Mouse (Mus musculus) embryonic facial prominence, embryonic 11.5 days (tissue): ENCODE measurements around the gene Hoxc10. TPM values are rescaled to one million over a fixed set of nuclear protein-coding genes. Genes with fewer than 3 reads are reported as not detected.

Experiments used
- ATAC-seq: fragments of 200-750 bp; cut with Nextera tagmentation; replicated peaks from 2 replicates; pipeline ENCODE4 v1.8.0; 2017; ENCODE audit warnings: low read depth; ENCODE audit not compliant: insufficient number of reproducible peaks, low FRiP score, low TSS enrichment
- DNase-seq: peaks from one replicate; pipeline ENCODE4 v3.0.0-alpha.2; 2015; ENCODE audit warnings: low spot score
- H3K27ac ChIP-seq: fragments of 300-500 bp; sonication (generic); replicated peaks from 2 replicates; pipeline ENCODE4 v1.5.1; 2014; ENCODE audit warnings: mild to moderate bottlenecking, low read depth, low read length, control low read depth
- H3K27me3 ChIP-seq: fragments of 300-500 bp; sonication (generic); 2 replicates; pipeline ENCODE4 v1.6.1; 2014; ENCODE audit warnings: mild to moderate bottlenecking, low read length, moderate library complexity, mixed read lengths; ENCODE audit not compliant: control insufficient read depth, insufficient read depth
- H3K36me3 ChIP-seq: fragments of 300-500 bp; sonication (generic); replicated peaks from 2 replicates; pipeline ENCODE4 v1.6.1; 2014; ENCODE audit warnings: low read depth, mild to moderate bottlenecking, low read length, moderate library complexity, mixed read lengths; ENCODE audit not compliant: control insufficient read depth, insufficient read depth
- H3K4me1 ChIP-seq: fragments of 300-500 bp; sonication (generic); 2 replicates; pipeline ENCODE4 v1.6.1; 2014; ENCODE audit warnings: low read length, mixed read lengths; ENCODE audit not compliant: control insufficient read depth, insufficient read depth
- H3K4me2 ChIP-seq: fragments of 300-500 bp; sonication (generic); 2 replicates; pipeline ENCODE4 v1.6.1; 2014; ENCODE audit warnings: low read depth, mild to moderate bottlenecking, control low read depth, low read length, moderate library complexity
- H3K4me3 ChIP-seq: fragments of 300-500 bp; sonication (generic); 2 replicates; pipeline ENCODE4 v1.5.1; 2014; ENCODE audit warnings: low read depth, low read length, control low read depth
- H3K9ac ChIP-seq: fragments of 300-500 bp; sonication (generic); replicated peaks from 2 replicates; pipeline ENCODE4 v1.6.1; 2014; ENCODE audit warnings: mild to moderate bottlenecking, control low read depth, low read length
- H3K9me3 ChIP-seq: fragments of 300-500 bp; sonication (generic); replicated peaks from 2 replicates; pipeline ENCODE4 v1.6.1; 2016; ENCODE audit warnings: mild to moderate bottlenecking, low read length, inconsistent platforms, mixed read lengths; ENCODE audit not compliant: control insufficient read depth
- WGBS: fragments of 180-500 bp; shearing (Covaris S2); extraction: QIAGEN DNeasy Blood & Tissue Kit; methylation state at CpG from one replicate; pipeline ENCODE4 v1.1.7; 2014; 5-methylcytosine and 5-hydroxymethylcytosine counted together
- polyA plus RNA-seq: library from polyadenylated mRNA; unstranded; fragments of >200 nt; fragmentation: Nextera tagmentation; extraction: Ambion mirVana; gene quantifications from 2 replicates; pipeline ENCODE4 v1.2.1, GENCODE M21; 2014

Gene Hoxc10
- polyA plus RNA-seq, 1 experiment from 2014 or later = not detected

- WGBS = 8% methylated on average over 2 of the region's 2 CpGs
- Histone ChIP-seq H3K9ac (no peak overlapping the region), H3K4me2 (no peak overlapping the region), H3K36me3 (no peaks in the 10 kb centered on the region), H3K27me3 (peaks cover 98% of the 10 kb centered on the region), H3K27ac (no peak overlapping the region), H3K4me3 (no peak overlapping the region), H3K9me3 (no peaks in the 10 kb centered on the region), H3K4me1 (no peaks in the 10 kb centered on the region)
- ATAC-seq (no peak), DNase-seq (no peak)
Measured at GRCm38 (mm10) chr15:102950877-102951276, 15.7 kb upstream of the Hoxc10 start.

- peaks cover 96% of the 10 kb centered on the region for H3K27me3 ChIP-seq
- H3K9ac ChIP-seq = no peak overlapping the region
- no peaks in the 10 kb centered on the region for H3K36me3 ChIP-seq
- H3K9me3 ChIP-seq = no peaks in the 10 kb centered on the region
- no peak for DNase-seq
- H3K4me1 ChIP-seq = no peaks in the 10 kb centered on the region
- no peak overlapping the region for H3K27ac ChIP-seq
- 5% methylated on average over 6 of the region's 6 CpGs for WGBS
- no peak overlapping the region for H3K4me3 ChIP-seq
- no peak for ATAC-seq
- H3K4me2 ChIP-seq = no peak overlapping the region
Measured at GRCm38 (mm10) chr15:102953561-102953960, 13.0 kb upstream of the Hoxc10 start.

- no peaks in the 10 kb centered on the region for H3K9me3 ChIP-seq
- ATAC-seq (no peak), DNase-seq (no peak)
- H3K27ac ChIP-seq = no peak within 1 kb of the TSS
- H3K27me3 ChIP-seq = peaks cover 92% of the 10 kb centered on the region
- H3K9ac ChIP-seq = no peak within 1 kb of the TSS
- H3K4me3 ChIP-seq = no peak within 1 kb of the TSS
- H3K36me3 ChIP-seq = no peaks in the 10 kb centered on the region
- H3K4me2 ChIP-seq = no peak within 1 kb of the TSS
- WGBS = 1% methylated on average over 56 of the region's 57 CpGs
- H3K4me1 ChIP-seq = no peaks in the 10 kb centered on the region
Measured at GRCm38 (mm10) chr15:102954192-102955006, 12.2 kb upstream of the Hoxc10 start, which contains the start of gene Hoxc11. Gene Hoxc11 (plus strand): TSS chr15:102954427.

GRCm38 (mm10) chr15:102955007-102955382, 11.6 kb upstream of the Hoxc10 start:
- Histone ChIP-seq H3K4me1 (no peaks in the 10 kb centered on the region), H3K4me3 (no peak overlapping the region), H3K9me3 (no peaks in the 10 kb centered on the region), H3K27me3 (peaks cover 92% of the 10 kb centered on the region), H3K4me2 (no peak overlapping the region), H3K9ac (no peak overlapping the region), H3K36me3 (no peaks in the 10 kb centered on the region), H3K27ac (no peak overlapping the region)
- ATAC-seq (no peak), DNase-seq (no peak)
- WGBS = under 1% methylated on average over 28 of the region's 28 CpGs

GRCm38 (mm10) chr15:102955833-102956640, 10.6 kb upstream of the Hoxc10 start:
- Histone ChIP-seq H3K9me3 (no peaks in the 10 kb centered on the region), H3K27me3 (peaks cover 92% of the 10 kb centered on the region), H3K36me3 (no peaks in the 10 kb centered on the region), H3K27ac (no peak overlapping the region), H3K4me1 (no peaks in the 10 kb centered on the region), H3K4me2 (no peak overlapping the region), H3K4me3 (no peak overlapping the region), H3K9ac (no peak overlapping the region)
- ATAC-seq = no peak
- under 1% methylated on average over 40 of the region's 40 CpGs for WGBS
- DNase-seq = no peak

GRCm38 (mm10) chr15:102956906-102957305, 9.7 kb upstream of the Hoxc10 start:
- DNase-seq (no peak), ATAC-seq (no peak)
- Histone ChIP-seq H3K4me1 (no peaks in the 10 kb centered on the region), H3K9ac (no peak overlapping the region), H3K4me3 (no peak overlapping the region), H3K4me2 (no peak overlapping the region), H3K9me3 (no peaks in the 10 kb centered on the region), H3K27ac (no peak overlapping the region), H3K36me3 (no peaks in the 10 kb centered on the region), H3K27me3 (peaks cover 90% of the 10 kb centered on the region)
- 1% methylated on average over 12 of the region's 12 CpGs for WGBS

- Histone ChIP-seq H3K27me3 (peaks cover 86% of the 10 kb centered on the region), H3K36me3 (no peaks in the 10 kb centered on the region), H3K9ac (no peak overlapping the region), H3K27ac (no peak overlapping the region), H3K4me2 (no peak overlapping the region), H3K4me1 (no peaks in the 10 kb centered on the region), H3K9me3 (no peaks in the 10 kb centered on the region), H3K4me3 (no peak overlapping the region)
- ATAC-seq = no peak
- DNase-seq = no peak
- under 1% methylated on average over 13 of the region's 13 CpGs for WGBS
Measured at GRCm38 (mm10) chr15:102959663-102960191, 6.9 kb upstream of the Hoxc10 start.

GRCm38 (mm10) chr15:102961728-102962127, 4.9 kb upstream of the Hoxc10 start:
- WGBS = 1% methylated on average over 6 of the region's 6 CpGs
- Histone ChIP-seq H3K27me3 (peaks cover 87% of the 10 kb centered on the region), H3K4me1 (no peaks in the 10 kb centered on the region), H3K9me3 (no peaks in the 10 kb centered on the region), H3K4me3 (no peak overlapping the region), H3K4me2 (no peak overlapping the region), H3K27ac (no peak overlapping the region), H3K36me3 (no peaks in the 10 kb centered on the region), H3K9ac (no peak overlapping the region)
- no peak for DNase-seq
- no peak for ATAC-seq
